Mouse (Mus musculus): ENCODE measurements around the gene Trpm3.

GRCm38 (mm10) chr19:22456935-22457334 is 318.1 kb downstream of the Trpm3 start:
- TF ChIP-seq CEBPB (IDR thresholded peaks at IDR 0.05; ENCODE audit: low read depth) (no peak), MAX (IDR thresholded peaks at IDR 0.05) (no peak), FOSL1 (IDR thresholded peaks at IDR 0.05; ENCODE audit: insufficient read depth, low read length, poor library complexity, severe bottlenecking) (no peak), CTCF (IDR thresholded peaks at IDR 0.05; ENCODE audit: control insufficient read depth, insufficient read depth, insufficient read length) (no peak), MYOD1 (IDR thresholded peaks at IDR 0.05; ENCODE audit: control insufficient read depth, insufficient read length, low read depth) (no peak)
